Mouse (Mus musculus): ENCODE results near the gene Itga6. TPM values are rescaled to one million over a fixed set of nuclear protein-coding genes. Genes with fewer than 3 reads are reported as not detected.

Itga6 gene
- total and polyA plus RNA-seq, 3 experiments = 31.8 to 65.8 (median 45.3) TPM

- 91% methylated on average over 17 of the region's 17 CpGs for WGBS
- intact Hi-C loops (cut with DNase I) = no loop called here
- Histone ChIP-seq H3K36me3 (ENCODE audit: control insufficient read depth, insufficient read depth, low read length) (no peaks in the 10 kb centered on the region), H3K4me3 (no peak overlapping the region), H3K4me1 (ENCODE audit: control insufficient read depth, insufficient read depth, low read length) (no peaks in the 10 kb centered on the region; the same call in none of the 2 replicates), H3K79me2 (replicated peaks; ENCODE audit: control insufficient read depth, insufficient read depth, low read length) (no peaks in the 10 kb centered on the region), H3K27ac (no peak overlapping the region), H3K27me3 (ENCODE audit: control insufficient read depth, insufficient read depth, low read length) (no peaks in the 10 kb centered on the region), H3K9ac (ENCODE audit: low read depth, low read length) (no peak overlapping the region)
- no peak for TF ChIP-seq POLR2A (IDR thresholded peaks at IDR 0.05; ENCODE audit: insufficient read depth, low read depth, low read length)
- TF ChIP-seq EP300 (IDR thresholded peaks at IDR 0.05; ENCODE audit: insufficient read depth, low read depth, low read length) = no peak
- no peak for TF ChIP-seq CTCF (IDR thresholded peaks at IDR 0.05)
- DNase-seq = no peak
These were observed 9.8 kb upstream of the Itga6 start for GRCm38 (mm10) chr2:71735541-71736159.

- no peaks in the 10 kb centered on the region for H3K36me3 ChIP-seq (ENCODE audit: control insufficient read depth, insufficient read depth, low read length)
- H3K27ac ChIP-seq = no peak overlapping the region
- 93% methylated on average over 2 of the region's 2 CpGs for WGBS
- no peaks in the 10 kb centered on the region for H3K79me2 ChIP-seq (replicated peaks; ENCODE audit: control insufficient read depth, insufficient read depth, low read length)
- no peaks in the 10 kb centered on the region for H3K27me3 ChIP-seq (ENCODE audit: control insufficient read depth, insufficient read depth, low read length)
- no peaks in the 10 kb centered on the region; the same call in none of the 2 replicates for H3K4me1 ChIP-seq (ENCODE audit: control insufficient read depth, insufficient read depth, low read length)
- H3K9ac ChIP-seq (ENCODE audit: low read depth, low read length) = no peak overlapping the region
- TF ChIP-seq POLR2A (IDR thresholded peaks at IDR 0.05; ENCODE audit: insufficient read depth, low read depth, low read length) (no peak), EP300 (IDR thresholded peaks at IDR 0.05; ENCODE audit: insufficient read depth, low read depth, low read length) (no peak), CTCF (IDR thresholded peaks at IDR 0.05) (peak; percentile 45)
- no peak overlapping the region for H3K4me3 ChIP-seq
- DNase-seq = no peak
- intact Hi-C loops (cut with DNase I) = no loop called here
These were observed 9.2 kb upstream of the Itga6 start for GRCm38 (mm10) chr2:71736213-71736612.

GRCm38 (mm10) chr2:71739173-71739860 is 6.1 kb upstream of the Itga6 start:
- intact Hi-C loops (cut with DNase I) = no loop called here
- Histone ChIP-seq H3K27me3 (ENCODE audit: control insufficient read depth, insufficient read depth, low read length) (no peaks in the 10 kb centered on the region), H3K4me1 (ENCODE audit: control insufficient read depth, insufficient read depth, low read length) (no peaks in the 10 kb centered on the region; the same call in 1 of the 2 replicates), H3K4me3 (no peak overlapping the region), H3K79me2 (replicated peaks; ENCODE audit: control insufficient read depth, insufficient read depth, low read length) (no peaks in the 10 kb centered on the region), H3K27ac (no peak overlapping the region), H3K36me3 (ENCODE audit: control insufficient read depth, insufficient read depth, low read length) (no peaks in the 10 kb centered on the region), H3K9ac (ENCODE audit: low read depth, low read length) (no peak overlapping the region)
- WGBS = 63% methylated on average over 9 of the region's 9 CpGs
- DNase-seq = no peak
- no peak for TF ChIP-seq EP300 (IDR thresholded peaks at IDR 0.05; ENCODE audit: insufficient read depth, low read depth, low read length)
- no peak for TF ChIP-seq POLR2A (IDR thresholded peaks at IDR 0.05; ENCODE audit: insufficient read depth, low read depth, low read length)
- TF ChIP-seq CTCF (IDR thresholded peaks at IDR 0.05) = no peak

DNA sequence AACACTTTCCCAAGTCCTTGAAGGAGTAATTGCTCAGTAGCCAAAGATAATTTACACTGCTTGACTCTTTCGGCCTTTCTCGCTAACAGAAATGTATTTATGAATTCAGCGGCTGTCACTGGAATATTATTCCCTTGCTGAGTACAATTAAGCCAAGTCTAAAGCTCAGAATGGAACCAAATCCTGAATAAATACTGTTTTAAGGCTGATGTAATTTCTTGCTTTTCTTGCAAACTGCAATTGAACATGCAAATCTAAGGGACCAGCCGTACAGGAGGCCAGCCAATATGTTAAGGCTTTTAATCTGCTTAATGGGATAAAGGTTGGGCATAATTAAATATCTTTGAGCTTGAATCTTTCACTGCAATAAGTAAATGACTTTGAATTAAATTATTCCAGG is 2.9 kb upstream of the Itga6 start:
- 82% methylated on average over 4 of the region's 4 CpGs for WGBS

DNA sequence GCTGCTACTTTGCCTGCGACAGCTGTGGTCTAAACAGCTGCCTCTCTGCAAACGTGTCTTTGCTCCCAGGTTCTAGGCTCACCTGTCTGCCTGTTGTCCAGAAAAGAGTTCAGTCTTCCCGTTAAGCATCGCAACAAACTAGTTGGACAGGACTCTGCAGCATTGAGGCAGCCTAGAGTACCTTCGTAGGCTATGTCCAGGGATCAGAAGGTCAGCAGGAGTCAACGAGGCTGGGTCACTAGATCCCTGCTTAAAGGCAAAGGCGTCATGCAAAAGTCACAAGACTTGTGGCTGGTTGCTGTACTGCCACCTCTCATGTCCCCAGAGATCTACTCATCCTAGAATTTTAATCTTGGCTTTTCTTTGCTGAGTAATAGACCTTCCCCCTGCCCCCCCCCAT is 2.0 kb upstream of the Itga6 start:
- H3K4me3 ChIP-seq = no peak overlapping the region
- no peak for DNase-seq
- intact Hi-C loops (cut with DNase I) = no loop called here
- TF ChIP-seq POLR2A (IDR thresholded peaks at IDR 0.05; ENCODE audit: insufficient read depth, low read depth, low read length) = no peak
- no peak overlapping the region for H3K9ac ChIP-seq (ENCODE audit: low read depth, low read length)
- H3K27ac ChIP-seq = no peak overlapping the region
- no peaks in the 10 kb centered on the region for H3K36me3 ChIP-seq (ENCODE audit: control insufficient read depth, insufficient read depth, low read length)
- H3K4me1 ChIP-seq (ENCODE audit: control insufficient read depth, insufficient read depth, low read length) = no peaks in the 10 kb centered on the region
- H3K27me3 ChIP-seq (ENCODE audit: control insufficient read depth, insufficient read depth, low read length) = no peaks in the 10 kb centered on the region
- no peaks in the 10 kb centered on the region for H3K79me2 ChIP-seq (replicated peaks; ENCODE audit: control insufficient read depth, insufficient read depth, low read length)
- WGBS = 88% methylated on average over 7 of the region's 7 CpGs

More for the DNA sequence above, 2.9 kb upstream of the Itga6 start:
- no peaks in the 10 kb centered on the region for H3K4me1 ChIP-seq (ENCODE audit: control insufficient read depth, insufficient read depth, low read length)
- H3K79me2 ChIP-seq (replicated peaks; ENCODE audit: control insufficient read depth, insufficient read depth, low read length) = no peaks in the 10 kb centered on the region
- H3K4me3 ChIP-seq = no peak overlapping the region
- no peak overlapping the region for H3K27ac ChIP-seq
- no peak for TF ChIP-seq POLR2A (IDR thresholded peaks at IDR 0.05; ENCODE audit: insufficient read depth, low read depth, low read length)
- TF ChIP-seq EP300 (IDR thresholded peaks at IDR 0.05; ENCODE audit: insufficient read depth, low read depth, low read length) = no peak
- TF ChIP-seq CTCF (IDR thresholded peaks at IDR 0.05) = no peak
- H3K9ac ChIP-seq (ENCODE audit: low read depth, low read length) = no peak overlapping the region
- intact Hi-C loops (cut with DNase I) = no loop called here
- no peaks in the 10 kb centered on the region for H3K36me3 ChIP-seq (ENCODE audit: control insufficient read depth, insufficient read depth, low read length)
- H3K27me3 ChIP-seq (ENCODE audit: control insufficient read depth, insufficient read depth, low read length) = no peaks in the 10 kb centered on the region
- DNase-seq = no peak

DNA sequence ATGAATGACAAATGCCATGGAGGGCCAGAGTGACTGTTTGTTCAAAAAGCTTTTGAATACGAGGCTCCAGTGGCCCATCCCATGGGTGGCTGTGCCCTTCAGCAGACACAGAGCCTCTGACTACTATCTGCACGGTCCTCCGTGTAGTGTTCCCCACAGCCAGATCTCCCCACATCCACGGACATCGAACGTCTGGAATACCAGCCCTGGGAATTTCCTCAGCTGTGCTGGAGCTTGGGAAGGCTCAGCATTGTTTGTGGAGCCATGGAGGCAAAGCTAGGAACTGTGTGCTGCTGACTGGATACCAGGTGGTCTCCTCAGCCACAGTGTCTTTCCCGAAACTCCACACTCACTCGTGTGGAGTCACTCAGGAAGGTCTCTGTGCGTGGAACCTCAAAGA is 1.1 kb upstream of the Itga6 start:
- WGBS = 58% methylated on average over 9 of the region's 9 CpGs
- Histone ChIP-seq H3K27me3 (ENCODE audit: control insufficient read depth, insufficient read depth, low read length) (no peaks in the 10 kb centered on the region), H3K9ac (ENCODE audit: low read depth, low read length) (no peak overlapping the region), H3K4me3 (no peak overlapping the region), H3K79me2 (replicated peaks; ENCODE audit: control insufficient read depth, insufficient read depth, low read length) (no peaks in the 10 kb centered on the region), H3K4me1 (ENCODE audit: control insufficient read depth, insufficient read depth, low read length) (no peaks in the 10 kb centered on the region), H3K36me3 (ENCODE audit: control insufficient read depth, insufficient read depth, low read length) (no peaks in the 10 kb centered on the region), H3K27ac (no peak overlapping the region)
- intact Hi-C loops (cut with DNase I) = no loop called here
- no peak for DNase-seq
- no peak for TF ChIP-seq CTCF (IDR thresholded peaks at IDR 0.05)
- TF ChIP-seq POLR2A (IDR thresholded peaks at IDR 0.05; ENCODE audit: insufficient read depth, low read depth, low read length) = no peak
- TF ChIP-seq EP300 (IDR thresholded peaks at IDR 0.05; ENCODE audit: insufficient read depth, low read depth, low read length) = no peak

All from heart, adult 2 months (tissue).